Mouse (Mus musculus) embryonic facial prominence, embryonic 13.5 days (tissue): Measurements from ENCODE around the gene Npr3. TPM values are rescaled to one million over a fixed set of nuclear protein-coding genes. Genes with fewer than 3 reads are reported as not detected.
A peak's percentile ranks its signal among the peaks of the same experiment; 100 is the strongest.

Experiments used
- ATAC-seq: fragments of 200-750 bp; cut with Nextera tagmentation; 2 replicates; pipeline ENCODE4 v1.8.0; 2017; ENCODE audit warnings: low read depth; ENCODE audit not compliant: insufficient number of reproducible peaks, insufficient read depth, low FRiP score, low TSS enrichment
- H3K27ac ChIP-seq: fragments of 300-500 bp; sonication (generic); 2 replicates; pipeline ENCODE4 v1.5.1; 2015; ENCODE audit warnings: moderate library complexity, mild to moderate bottlenecking, inconsistent platforms
- H3K27me3 ChIP-seq: fragments of 300-500 bp; sonication (generic); 2 replicates; pipeline ENCODE4 v1.6.1; 2015; ENCODE audit warnings: mild to moderate bottlenecking, inconsistent platforms
- H3K36me3 ChIP-seq: fragments of 300-500 bp; sonication (generic); 2 replicates; pipeline ENCODE4 v1.6.1; 2015; ENCODE audit warnings: mild to moderate bottlenecking, inconsistent platforms
- H3K4me1 ChIP-seq: fragments of 300-500 bp; sonication (generic); 2 replicates; pipeline ENCODE4 v1.6.1; 2015; ENCODE audit warnings: inconsistent platforms
- H3K4me2 ChIP-seq: fragments of 300-500 bp; sonication (generic); 2 replicates; pipeline ENCODE4 v1.6.1; 2015; ENCODE audit warnings: moderate library complexity, mild to moderate bottlenecking, inconsistent platforms
- H3K4me3 ChIP-seq: fragments of 300-500 bp; sonication (generic); 2 replicates; pipeline ENCODE4 v1.5.1; 2015; ENCODE audit warnings: mild to moderate bottlenecking, inconsistent platforms
- H3K9ac ChIP-seq: fragments of 300-500 bp; sonication (generic); 2 replicates; pipeline ENCODE4 v1.6.1; 2015; ENCODE audit warnings: mild to moderate bottlenecking, inconsistent platforms
- H3K9me3 ChIP-seq: fragments of 300-500 bp; sonication (generic); 2 replicates; pipeline ENCODE4 v1.6.1; 2016; ENCODE audit warnings: inconsistent platforms
- WGBS: fragments of 180-500 bp; shearing (Covaris S2); methylation state at CpG from one replicate; pipeline ENCODE4 v1.1.7; 2015; ENCODE audit warnings: mixed read lengths; 5-methylcytosine and 5-hydroxymethylcytosine counted together
- polyA plus RNA-seq: library from polyadenylated mRNA; unstranded; fragments of >200 nt; fragmentation: Nextera tagmentation; extraction: Ambion mirVana; gene quantifications from 2 replicates; pipeline ENCODE4 v1.2.1, GENCODE M21; 2015

Npr3 gene
- 5.1 and 5.8 TPM in 2 replicates for polyA plus RNA-seq

- Histone ChIP-seq H3K36me3 (no peaks in the 10 kb centered on the region), H3K27ac (peak within 1 kb of the TSS; percentile 81), H3K9ac (peak within 1 kb of the TSS; percentile 71), H3K27me3 (peaks cover 56% of the 10 kb centered on the region), H3K4me1 (peaks cover 32% of the 10 kb centered on the region), H3K4me3 (peak within 1 kb of the TSS; percentile 58), H3K4me2 (peak within 1 kb of the TSS; percentile 95), H3K9me3 (no peaks in the 10 kb centered on the region)
- no peak for ATAC-seq
- WGBS: under 1% methylated on average over 42 of the region's 42 CpGs
Observed at GRCm38 (mm10) chr15:11906571-11907531, at the start of gene Npr3. TSS of gene Npr3 (minus strand) at chr15:11907287.

GRCm38 (mm10) chr15:11956129-11956528 lies 49.0 kb upstream of the Npr3 start:
- H3K27ac ChIP-seq: no peak overlapping the region
- no peak overlapping the region for H3K9ac ChIP-seq
- WGBS: 78% methylated on average over 7 of the region's 7 CpGs
- H3K36me3 ChIP-seq: no peaks in the 10 kb centered on the region
- no peak overlapping the region for H3K4me2 ChIP-seq
- no peaks in the 10 kb centered on the region for H3K9me3 ChIP-seq
- no peak for ATAC-seq
- no peaks in the 10 kb centered on the region for H3K27me3 ChIP-seq
- H3K4me3 ChIP-seq: no peak overlapping the region
- no peaks in the 10 kb centered on the region for H3K4me1 ChIP-seq

GRCm38 (mm10) chr15:11954190-11954589 lies 47.1 kb upstream of the Npr3 start:
- no peak overlapping the region for H3K9ac ChIP-seq
- H3K4me3 ChIP-seq: no peak overlapping the region
- no peak for ATAC-seq
- H3K4me2 ChIP-seq: no peak overlapping the region
- no peaks in the 10 kb centered on the region for H3K4me1 ChIP-seq
- no peaks in the 10 kb centered on the region for H3K9me3 ChIP-seq
- 68% methylated on average over 4 of the region's 4 CpGs for WGBS
- H3K27me3 ChIP-seq: no peaks in the 10 kb centered on the region
- H3K27ac ChIP-seq: no peak overlapping the region
- no peaks in the 10 kb centered on the region for H3K36me3 ChIP-seq

DNA sequence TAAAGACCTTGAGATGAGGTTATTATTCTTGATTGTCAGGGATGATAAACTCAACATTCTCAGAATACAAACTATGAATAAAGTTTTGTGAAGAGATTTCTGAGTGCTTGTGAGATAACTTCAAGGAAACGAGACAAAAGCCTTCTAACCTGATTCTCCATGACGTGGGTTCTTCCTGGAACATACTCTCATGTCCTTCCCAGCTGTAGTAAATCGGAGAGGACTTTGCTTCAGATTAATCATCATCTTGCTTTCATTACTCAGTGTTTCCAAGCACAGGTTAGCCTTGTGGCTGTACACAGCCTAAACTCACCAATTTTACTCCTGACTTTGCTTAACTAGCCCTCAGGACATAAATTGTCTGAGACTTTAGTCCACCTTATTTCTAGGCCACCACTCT lies 45.1 kb upstream of the Npr3 start:
- WGBS: 74% methylated on average over 3 of the region's 3 CpGs

GRCm38 (mm10) chr15:11951181-11951580 lies 44.1 kb upstream of the Npr3 start:
- WGBS: 93% methylated on average over 7 of the region's 7 CpGs
- Histone ChIP-seq H3K9ac (no peak overlapping the region), H3K4me1 (no peaks in the 10 kb centered on the region), H3K36me3 (no peaks in the 10 kb centered on the region), H3K4me3 (no peak overlapping the region), H3K27ac (no peak overlapping the region), H3K27me3 (no peaks in the 10 kb centered on the region), H3K9me3 (no peaks in the 10 kb centered on the region), H3K4me2 (no peak overlapping the region)
- ATAC-seq: no peak

More for the DNA sequence above, 45.1 kb upstream of the Npr3 start:
- Histone ChIP-seq H3K9me3 (no peaks in the 10 kb centered on the region), H3K4me2 (no peak overlapping the region), H3K4me1 (no peaks in the 10 kb centered on the region), H3K27ac (no peak overlapping the region), H3K27me3 (no peaks in the 10 kb centered on the region), H3K9ac (no peak overlapping the region), H3K4me3 (no peak overlapping the region), H3K36me3 (no peaks in the 10 kb centered on the region)
- no peak for ATAC-seq

- H3K9ac ChIP-seq: no peak overlapping the region
- no peaks in the 10 kb centered on the region for H3K9me3 ChIP-seq
- no peaks in the 10 kb centered on the region for H3K36me3 ChIP-seq
- no peak overlapping the region for H3K27ac ChIP-seq
- H3K4me2 ChIP-seq: no peak overlapping the region
- H3K4me1 ChIP-seq: no peaks in the 10 kb centered on the region
- H3K4me3 ChIP-seq: no peak overlapping the region
- WGBS: 83% methylated on average over 10 of the region's 10 CpGs
- ATAC-seq: no peak
- no peaks in the 10 kb centered on the region for H3K27me3 ChIP-seq
Observed at GRCm38 (mm10) chr15:11950144-11950543, 43.1 kb upstream of the Npr3 start.

DNA sequence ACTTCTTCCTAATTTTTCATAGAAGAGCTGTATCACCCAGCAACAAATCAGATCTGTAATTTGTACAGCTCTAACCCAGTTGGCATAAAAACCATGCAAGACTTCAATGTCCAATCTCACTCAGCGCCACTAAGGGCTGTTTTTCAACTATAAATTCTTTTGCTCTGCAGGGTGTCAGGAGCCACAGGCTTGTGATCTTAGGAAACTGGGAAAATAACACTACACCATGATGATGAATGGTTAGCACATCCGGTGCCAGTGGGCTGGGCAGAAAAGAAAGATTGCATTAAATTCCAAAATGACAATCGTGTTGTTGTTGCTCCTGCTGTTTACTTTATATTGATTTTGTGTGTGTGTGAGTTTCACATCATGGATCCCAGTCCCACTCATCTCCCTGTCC lies 42.4 kb upstream of the Npr3 start:
- Histone ChIP-seq H3K9me3 (no peaks in the 10 kb centered on the region), H3K4me3 (no peak overlapping the region), H3K9ac (no peak overlapping the region), H3K36me3 (no peaks in the 10 kb centered on the region), H3K27ac (no peak overlapping the region), H3K4me1 (no peaks in the 10 kb centered on the region), H3K27me3 (no peaks in the 10 kb centered on the region), H3K4me2 (no peak overlapping the region)
- WGBS: 89% methylated on average over 3 of the region's 3 CpGs
- ATAC-seq: no peak

DNA sequence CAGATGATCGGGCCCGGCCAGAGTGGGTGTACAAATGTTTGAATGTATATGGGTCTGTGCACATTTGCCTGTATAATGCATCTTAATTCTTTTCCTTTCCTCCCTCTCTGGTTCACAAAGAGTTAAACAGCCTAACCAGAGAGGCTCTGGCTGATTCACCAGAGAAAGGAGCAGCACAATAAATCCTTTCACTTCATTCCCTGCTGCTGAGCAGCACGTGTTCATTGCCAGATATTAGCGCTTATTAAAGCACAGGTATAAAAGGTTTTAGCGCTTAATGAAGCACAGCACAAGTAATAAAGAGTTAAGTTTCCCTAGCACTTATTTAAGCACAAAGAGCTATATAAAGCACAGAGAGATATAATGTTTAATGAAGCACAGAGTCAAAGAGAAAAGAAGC lies 33.8 kb upstream of the Npr3 start:
- Histone ChIP-seq H3K36me3 (no peaks in the 10 kb centered on the region), H3K9ac (no peak overlapping the region), H3K9me3 (no peaks in the 10 kb centered on the region), H3K27ac (no peak overlapping the region), H3K4me1 (no peaks in the 10 kb centered on the region), H3K4me2 (no peak overlapping the region), H3K4me3 (no peak overlapping the region), H3K27me3 (no peaks in the 10 kb centered on the region)
- WGBS: 53% methylated on average over 5 of the region's 5 CpGs
- ATAC-seq: no peak

DNA sequence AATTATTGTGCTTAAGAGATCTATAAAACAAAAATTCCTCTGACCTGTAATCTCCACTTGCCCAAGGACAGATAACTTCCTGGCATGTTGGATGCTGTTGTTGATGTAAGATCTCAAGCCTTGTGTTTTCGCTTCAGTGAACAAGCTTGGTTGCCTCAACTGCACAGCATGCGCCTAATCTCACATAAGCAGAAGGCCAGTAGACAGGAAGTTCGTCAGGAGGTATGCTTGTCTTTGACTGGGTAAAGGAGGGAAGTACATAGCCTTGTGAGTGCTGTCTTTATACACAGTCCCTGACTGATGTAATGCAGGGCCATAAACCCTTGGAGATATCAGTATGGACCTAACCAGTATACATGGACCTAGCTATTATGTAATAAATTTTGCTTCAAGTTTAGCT lies 20.7 kb upstream of the Npr3 start:
- H3K27ac ChIP-seq: no peak overlapping the region
- no peaks in the 10 kb centered on the region for H3K4me1 ChIP-seq
- H3K36me3 ChIP-seq: no peaks in the 10 kb centered on the region
- no peak overlapping the region for H3K9ac ChIP-seq
- 87% methylated on average over 3 of the region's 3 CpGs for WGBS
- H3K27me3 ChIP-seq: no peaks in the 10 kb centered on the region
- no peaks in the 10 kb centered on the region for H3K9me3 ChIP-seq
- no peak overlapping the region for H3K4me3 ChIP-seq
- ATAC-seq: no peak
- H3K4me2 ChIP-seq: no peak overlapping the region

DNA sequence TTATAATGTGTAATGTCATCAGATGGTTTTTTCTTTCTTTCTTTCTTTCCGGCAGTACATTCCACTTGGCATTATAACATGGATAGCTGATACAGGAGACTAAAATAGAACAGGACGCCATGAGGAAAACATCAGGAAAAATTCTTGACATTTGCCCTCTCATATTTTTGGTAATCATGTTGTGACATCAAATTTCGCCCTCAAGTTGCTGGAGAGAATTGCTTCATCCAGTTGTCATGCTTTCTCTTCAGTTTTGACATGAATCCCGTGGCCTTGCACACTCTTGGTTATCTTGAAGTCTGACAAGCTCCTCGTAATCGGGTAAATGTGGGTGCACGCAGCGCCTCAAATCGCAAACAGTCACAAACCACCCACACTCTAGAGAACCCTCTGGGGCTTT lies 7.0 kb upstream of the Npr3 start:
- no peak overlapping the region for H3K4me3 ChIP-seq
- no peaks in the 10 kb centered on the region for H3K9me3 ChIP-seq
- 57% methylated on average over 9 of the region's 9 CpGs for WGBS
- H3K4me1 ChIP-seq: no peaks in the 10 kb centered on the region
- no peak overlapping the region for H3K27ac ChIP-seq
- H3K9ac ChIP-seq: no peak overlapping the region
- ATAC-seq: no peak
- H3K36me3 ChIP-seq: no peaks in the 10 kb centered on the region
- H3K27me3 ChIP-seq: no peaks in the 10 kb centered on the region
- no peak overlapping the region for H3K4me2 ChIP-seq

GRCm38 (mm10) chr15:11909875-11910274 lies 2.8 kb upstream of the Npr3 start:
- no peak overlapping the region for H3K4me3 ChIP-seq
- 36% methylated on average over 6 of the region's 6 CpGs for WGBS
- no peak for ATAC-seq
- H3K27ac ChIP-seq: no peak overlapping the region
- no peaks in the 10 kb centered on the region for H3K9me3 ChIP-seq
- peaks cover 27% of the 10 kb centered on the region for H3K27me3 ChIP-seq
- no peak overlapping the region for H3K4me2 ChIP-seq
- no peak overlapping the region for H3K9ac ChIP-seq
- no peaks in the 10 kb centered on the region for H3K36me3 ChIP-seq
- H3K4me1 ChIP-seq: peaks cover 13% of the 10 kb centered on the region

DNA sequence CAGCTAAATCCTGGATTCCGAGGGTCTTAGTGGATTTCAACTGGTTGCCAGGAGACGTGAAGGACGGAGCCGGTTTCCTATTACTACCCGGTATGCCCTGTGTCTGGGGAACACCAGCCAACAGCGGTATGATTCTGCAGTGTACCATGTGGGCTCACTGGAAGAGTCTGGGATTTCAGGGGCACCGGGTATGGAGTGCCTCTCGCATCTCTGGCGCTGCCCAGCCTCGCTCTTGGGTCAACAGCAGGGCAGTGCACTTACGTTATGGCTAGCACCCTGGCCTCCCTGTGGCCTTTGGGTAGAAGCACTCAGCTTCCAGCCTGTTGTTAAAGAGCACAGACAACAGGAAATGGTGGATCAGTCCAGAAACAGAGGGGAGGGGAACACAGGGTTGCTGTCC lies 1.1 kb upstream of the Npr3 start:
- Histone ChIP-seq H3K4me1 (peaks cover 30% of the 10 kb centered on the region), H3K4me3 (peak overlapping the region; percentile 19), H3K9me3 (no peaks in the 10 kb centered on the region), H3K36me3 (no peaks in the 10 kb centered on the region), H3K9ac (no peak overlapping the region), H3K4me2 (peak overlapping the region; percentile 50), H3K27me3 (peaks cover 44% of the 10 kb centered on the region), H3K27ac (no peak overlapping the region)
- WGBS: 7% methylated on average over 11 of the region's 11 CpGs
- ATAC-seq: no peak; the same call in 1 of the 2 replicates
